Mouse (Mus musculus): ENCODE results near the gene Dync1h1. TPM values are rescaled to one million over a fixed set of nuclear protein-coding genes. Genes with fewer than 3 reads are reported as not detected.
"Not testable (repeated sequence)": the region's sequence is repeated elsewhere in the genome, so short reads cannot be mapped to it uniquely, and the experiment has no call there.

Gene Dync1h1
- polyA plus RNA-seq, 1 experiment from 2014 or later, result 42.0 TPM

- Histone ChIP-seq H3K4me1 (peaks cover 56% of the 10 kb centered on the region), H3K4me2 (peak overlapping the region; percentile 88), H3K27me3 (replicated peaks) (no peaks in the 10 kb centered on the region), H3K36me3 (peaks cover 26% of the 10 kb centered on the region), H3K27ac (replicated peaks) (peak overlapping the region; percentile 87), H3K4me3 (peak overlapping the region; percentile 100), H3K9me3 (no peaks in the 10 kb centered on the region), H3K9ac (peak overlapping the region; percentile 93)
- WGBS, result 47% methylated on average over 9 of the region's 9 CpGs
- ATAC-seq (ENCODE audit: extremely low read depth, insufficient number of reproducible peaks, low FRiP score, low TSS enrichment), result no peak
Observed at GRCm38 (mm10) chr12:110696975-110697400, 95.7 kb downstream of the Dync1h1 start.

DNA sequence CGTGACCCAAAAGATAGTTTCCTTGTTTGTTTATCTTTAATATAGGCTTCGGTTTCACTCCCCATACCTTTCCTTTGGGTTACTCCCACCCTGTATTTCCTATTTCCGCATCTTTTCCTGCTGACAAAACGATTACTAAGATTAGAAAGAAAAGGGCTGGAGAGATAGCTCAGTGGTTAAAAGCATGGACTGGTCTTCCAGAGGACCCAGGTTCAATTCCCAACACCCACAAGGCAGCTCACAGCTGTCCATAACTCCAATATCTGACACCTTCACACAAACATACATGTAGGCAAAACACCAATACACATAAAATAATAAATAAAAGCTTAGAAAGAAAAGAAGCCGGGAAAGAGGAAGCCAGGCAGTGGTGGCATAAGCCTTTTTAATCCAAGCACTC lies 96.2 kb downstream of the Dync1h1 start:
- H3K4me2 ChIP-seq, result no peak overlapping the region

DNA sequence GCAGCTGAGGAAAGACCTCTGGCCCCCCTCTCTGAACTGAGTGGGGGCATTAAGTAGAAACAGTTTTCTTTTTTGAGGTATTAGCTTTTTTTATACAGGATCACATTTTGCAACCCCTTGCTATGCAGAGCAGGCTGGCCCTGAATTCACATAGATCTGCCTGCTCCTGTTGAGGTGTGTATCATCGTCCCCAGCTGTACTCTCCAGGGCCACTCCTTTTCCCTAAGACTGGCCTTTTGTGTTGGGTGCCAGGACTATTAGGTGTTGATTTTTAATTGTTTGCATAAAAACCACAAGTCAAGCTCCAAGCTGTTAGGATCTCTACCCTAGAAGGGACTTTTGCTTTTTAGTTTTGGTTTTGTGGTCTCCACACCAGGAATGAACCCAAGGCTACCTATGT lies 96.8 kb downstream of the Dync1h1 start:
- H3K36me3 ChIP-seq, result peaks cover 17% of the 10 kb centered on the region
- peaks cover 53% of the 10 kb centered on the region for H3K4me1 ChIP-seq
- H3K27me3 ChIP-seq (replicated peaks), result no peaks in the 10 kb centered on the region
- H3K4me3 ChIP-seq, result no peak overlapping the region
- 67% methylated on average over 1 of the region's 1 CpGs for WGBS
- H3K9ac ChIP-seq, result peak overlapping the region; percentile 37
- peak overlapping the region; percentile 54; the same call in 1 of the 2 replicates for H3K4me2 ChIP-seq
- H3K9me3 ChIP-seq, result no peaks in the 10 kb centered on the region
- H3K27ac ChIP-seq (replicated peaks), result no peak overlapping the region; the same call in 1 of the 2 replicates
- ATAC-seq (ENCODE audit: extremely low read depth, insufficient number of reproducible peaks, low FRiP score, low TSS enrichment), result no peak

More for the DNA sequence above, 96.2 kb downstream of the Dync1h1 start:
- WGBS, result 61% methylated on average over 5 of the region's 5 CpGs
- Histone ChIP-seq H3K27ac (replicated peaks) (no peak overlapping the region), H3K27me3 (replicated peaks) (no peaks in the 10 kb centered on the region), H3K9me3 (no peaks in the 10 kb centered on the region), H3K9ac (no peak overlapping the region), H3K4me3 (no peak overlapping the region), H3K36me3 (peaks cover 22% of the 10 kb centered on the region), H3K4me1 (peaks cover 56% of the 10 kb centered on the region)
- no peak for ATAC-seq (ENCODE audit: extremely low read depth, insufficient number of reproducible peaks, low FRiP score, low TSS enrichment)

- 30% methylated on average over 13 of the region's 15 CpGs for WGBS
- no peaks in the 10 kb centered on the region for H3K27me3 ChIP-seq (replicated peaks)
- no peak overlapping the region for H3K4me3 ChIP-seq
- peak overlapping the region; percentile 54 for H3K4me2 ChIP-seq
- H3K9me3 ChIP-seq, result no peaks in the 10 kb centered on the region
- H3K4me1 ChIP-seq, result peaks cover 54% of the 10 kb centered on the region
- ATAC-seq (ENCODE audit: extremely low read depth, insufficient number of reproducible peaks, low FRiP score, low TSS enrichment), result no peak
- H3K27ac ChIP-seq (replicated peaks), result no peak overlapping the region; the same call in 1 of the 2 replicates
- peaks cover 12% of the 10 kb centered on the region for H3K36me3 ChIP-seq
- peak overlapping the region; percentile 73 for H3K9ac ChIP-seq
Observed at GRCm38 (mm10) chr12:110698523-110699170, 97.4 kb downstream of the Dync1h1 start.

DNA sequence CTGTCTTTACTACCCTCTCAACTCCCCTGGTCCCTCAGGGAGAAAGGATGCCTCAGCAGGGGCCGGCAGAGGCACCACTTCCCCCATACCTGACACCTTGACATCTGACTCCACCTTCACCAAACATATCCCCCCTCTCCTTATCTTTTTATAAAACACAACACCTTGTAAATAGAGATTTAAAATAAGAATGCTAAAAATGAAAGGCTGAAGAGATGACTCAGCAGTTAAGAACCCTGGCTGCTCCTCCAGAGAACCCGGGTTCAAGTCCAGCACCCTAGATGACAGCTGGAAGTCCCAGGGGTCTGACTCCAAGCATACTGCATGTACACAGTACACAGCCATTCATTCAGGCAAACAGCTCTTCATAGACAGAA lies 97.9 kb downstream of the Dync1h1 start:
- Histone ChIP-seq H3K4me2 (peak overlapping the region; percentile 54), H3K4me1 (peaks cover 54% of the 10 kb centered on the region), H3K9ac (peak overlapping the region; percentile 73), H3K36me3 (peaks cover 8% of the 10 kb centered on the region), H3K9me3 (no peaks in the 10 kb centered on the region), H3K27ac (replicated peaks) (no peak overlapping the region; the same call in 1 of the 2 replicates), H3K4me3 (no peak overlapping the region), H3K27me3 (replicated peaks) (no peaks in the 10 kb centered on the region)
- ATAC-seq (ENCODE audit: extremely low read depth, insufficient number of reproducible peaks, low FRiP score, low TSS enrichment), result no peak
- 48% methylated on average over 2 of the region's 2 CpGs for WGBS

GRCm38 (mm10) chr12:110700730-110701129 lies 99.5 kb downstream of the Dync1h1 start:
- H3K4me2 ChIP-seq, result no peak overlapping the region
- no peaks in the 10 kb centered on the region for H3K36me3 ChIP-seq
- H3K4me3 ChIP-seq, result no peak overlapping the region
- H3K9me3 ChIP-seq, result no peaks in the 10 kb centered on the region
- peaks cover 46% of the 10 kb centered on the region for H3K4me1 ChIP-seq
- H3K9ac ChIP-seq, result peak overlapping the region; percentile 67; the same call in 1 of the 2 replicates
- H3K27ac ChIP-seq (replicated peaks), result no peak overlapping the region
- WGBS, result 66% methylated on average over 2 of the region's 2 CpGs
- H3K27me3 ChIP-seq (replicated peaks), result no peaks in the 10 kb centered on the region
- ATAC-seq (ENCODE audit: extremely low read depth, insufficient number of reproducible peaks, low FRiP score, low TSS enrichment), result no peak

- H3K4me1 ChIP-seq, result peaks cover 52% of the 10 kb centered on the region
- not testable (repeated sequence) for H3K4me2 ChIP-seq; H3K27me3 ChIP-seq (replicated peaks); H3K36me3 ChIP-seq; H3K4me3 ChIP-seq; ATAC-seq (ENCODE audit: extremely low read depth, insufficient number of reproducible peaks, low FRiP score, low TSS enrichment); H3K9me3 ChIP-seq
- 0 out of 2 replicates have a peak overlapping the region, but pooled peaks have one; percentile 67 for H3K9ac ChIP-seq
- 11% methylated on average over 3 of the region's 3 CpGs for WGBS
- H3K27ac ChIP-seq (replicated peaks), result peak overlapping the region; percentile 33; the same call in 1 of the 2 replicates
Observed at GRCm38 (mm10) chr12:110701363-110701762, 100.1 kb downstream of the Dync1h1 start.

DNA sequence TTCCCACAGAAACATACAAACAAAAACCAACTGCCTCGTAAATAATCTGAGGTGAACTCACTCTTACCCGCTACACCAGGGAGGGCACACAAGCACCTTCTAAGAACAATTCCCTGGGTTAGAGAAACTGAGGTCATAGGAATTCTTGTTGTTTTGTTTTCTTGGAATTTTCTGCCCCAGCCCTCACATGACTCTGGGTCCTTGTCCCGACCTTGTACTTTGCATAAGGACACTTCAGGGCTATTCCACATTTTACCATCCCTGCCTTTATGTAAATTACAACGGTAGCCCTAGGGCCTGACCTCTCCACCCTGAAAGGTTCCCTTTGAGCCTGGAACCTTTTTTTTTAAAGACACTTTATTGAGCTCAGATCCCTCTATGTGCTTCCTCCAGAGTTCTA lies 101.3 kb downstream of the Dync1h1 start, which contains the start of gene Hsp90aa1:
Gene Hsp90aa1, minus strand, starts transcription at position 173 of the 400 bp plus-strand sequence.
- no peaks in the 10 kb centered on the region for H3K9me3 ChIP-seq
- peak within 1 kb of the TSS; percentile 49 for H3K27ac ChIP-seq (replicated peaks)
- no peak for ATAC-seq (ENCODE audit: extremely low read depth, insufficient number of reproducible peaks, low FRiP score, low TSS enrichment)
- no peaks in the 10 kb centered on the region for H3K36me3 ChIP-seq
- no peaks in the 10 kb centered on the region for H3K27me3 ChIP-seq (replicated peaks)
- H3K4me1 ChIP-seq, result peaks cover 45% of the 10 kb centered on the region
- H3K9ac ChIP-seq, result peak within 1 kb of the TSS; percentile 61
- 51% methylated on average over 4 of the region's 4 CpGs for WGBS
- peak within 1 kb of the TSS; percentile 54 for H3K4me2 ChIP-seq
- peak within 1 kb of the TSS; percentile 23; the same call in 1 of the 2 replicates for H3K4me3 ChIP-seq

GRCm38 (mm10) chr12:110703008-110703471 lies 101.8 kb downstream of the Dync1h1 start:
- H3K27ac ChIP-seq (replicated peaks), result peak overlapping the region; percentile 49; the same call in 1 of the 2 replicates
- peak overlapping the region; percentile 23; the same call in 1 of the 2 replicates for H3K4me3 ChIP-seq
- peak overlapping the region; percentile 54 for H3K4me2 ChIP-seq
- H3K9me3 ChIP-seq, result no peaks in the 10 kb centered on the region
- H3K4me1 ChIP-seq, result peaks cover 45% of the 10 kb centered on the region
- H3K36me3 ChIP-seq, result no peaks in the 10 kb centered on the region
- WGBS, result 9% methylated on average over 8 of the region's 8 CpGs
- no peaks in the 10 kb centered on the region for H3K27me3 ChIP-seq (replicated peaks)
- no peak for ATAC-seq (ENCODE audit: extremely low read depth, insufficient number of reproducible peaks, low FRiP score, low TSS enrichment)
- peak overlapping the region; percentile 61 for H3K9ac ChIP-seq

- H3K4me1 ChIP-seq, result peaks cover 40% of the 10 kb centered on the region
- no peak for ATAC-seq (ENCODE audit: extremely low read depth, insufficient number of reproducible peaks, low FRiP score, low TSS enrichment)
- H3K9ac ChIP-seq, result peak overlapping the region; percentile 61; the same call in 1 of the 2 replicates
- 63% methylated on average over 7 of the region's 7 CpGs for WGBS
- no peaks in the 10 kb centered on the region for H3K27me3 ChIP-seq (replicated peaks)
- no peaks in the 10 kb centered on the region for H3K36me3 ChIP-seq
- no peak overlapping the region for H3K4me2 ChIP-seq
- H3K4me3 ChIP-seq, result no peak overlapping the region
- H3K27ac ChIP-seq (replicated peaks), result peak overlapping the region; percentile 34
- H3K9me3 ChIP-seq, result no peaks in the 10 kb centered on the region
Observed at GRCm38 (mm10) chr12:110703682-110704081, 102.4 kb downstream of the Dync1h1 start.

GRCm38 (mm10) chr12:110705419-110705818 lies 104.2 kb downstream of the Dync1h1 start:
- 85% methylated on average over 4 of the region's 4 CpGs for WGBS
- not testable (repeated sequence) for H3K4me2 ChIP-seq; H3K9ac ChIP-seq; H3K27ac ChIP-seq (replicated peaks); H3K27me3 ChIP-seq (replicated peaks); ATAC-seq (ENCODE audit: extremely low read depth, insufficient number of reproducible peaks, low FRiP score, low TSS enrichment); H3K9me3 ChIP-seq; H3K36me3 ChIP-seq; H3K4me3 ChIP-seq
- peaks cover 32% of the 10 kb centered on the region for H3K4me1 ChIP-seq
